Mouse (Mus musculus) induced T-regulatory cell, adult 2 months (primary cell): ENCODE results near the gene Rxfp2.

Source experiments
- DNase-seq: peaks from one replicate; pipeline ENCODE4 v3.0.0-alpha.2; 2012; ENCODE audit warnings: low read depth

The Rxfp2 gene

GRCm38 (mm10) chr5:150018656-150019055 is at the start of gene Rxfp2:
Gene Rxfp2, plus strand, starts transcription at chr5:150018675.
- DNase-seq = no peak

- no peak for DNase-seq
Measured at GRCm38 (mm10) chr5:149970261-149970660, 48.2 kb upstream of the Rxfp2 start.

GRCm38 (mm10) chr5:149977027-149977426 is 41.4 kb upstream of the Rxfp2 start:
- DNase-seq = no peak

- DNase-seq = no peak
Measured at GRCm38 (mm10) chr5:149983621-149984020, 34.9 kb upstream of the Rxfp2 start.

GRCm38 (mm10) chr5:149994578-149994977 is 23.9 kb upstream of the Rxfp2 start:
- no peak for DNase-seq

GRCm38 (mm10) chr5:149996614-149997013 is 21.9 kb upstream of the Rxfp2 start:
- no peak for DNase-seq

- DNase-seq = no peak
Measured at GRCm38 (mm10) chr5:149997321-149998034, 21.0 kb upstream of the Rxfp2 start.

GRCm38 (mm10) chr5:149998311-149998710 is 20.2 kb upstream of the Rxfp2 start:
- no peak for DNase-seq

- no peak for DNase-seq
Measured at GRCm38 (mm10) chr5:150005355-150005754, 13.1 kb upstream of the Rxfp2 start.

GRCm38 (mm10) chr5:150016861-150017260 is 1.6 kb upstream of the Rxfp2 start:
- DNase-seq = no peak

GRCm38 (mm10) chr5:150017672-150018071 is 803 bp upstream of the Rxfp2 start:
- no peak for DNase-seq

- peak; percentile 43 for DNase-seq
Measured at GRCm38 (mm10) chr5:150020851-150021250, 2.4 kb downstream of the Rxfp2 start.

- DNase-seq = no peak
Measured at GRCm38 (mm10) chr5:150021805-150022204, 3.3 kb downstream of the Rxfp2 start.

GRCm38 (mm10) chr5:150022556-150022955 is 4.1 kb downstream of the Rxfp2 start:
- no peak for DNase-seq

GRCm38 (mm10) chr5:150023476-150023875 is 5.0 kb downstream of the Rxfp2 start:
- peak; percentile 17 for DNase-seq

GRCm38 (mm10) chr5:150024188-150024587 is 5.7 kb downstream of the Rxfp2 start:
- peak; percentile 5 for DNase-seq

- DNase-seq = no peak
Measured at GRCm38 (mm10) chr5:150024901-150025300, 6.4 kb downstream of the Rxfp2 start.

GRCm38 (mm10) chr5:150025326-150025725 is 6.9 kb downstream of the Rxfp2 start:
- DNase-seq = no peak

GRCm38 (mm10) chr5:150026509-150027087 is 8.1 kb downstream of the Rxfp2 start:
- DNase-seq = no peak

- no peak for DNase-seq
Measured at GRCm38 (mm10) chr5:150031201-150031600, 12.7 kb downstream of the Rxfp2 start.

GRCm38 (mm10) chr5:150031634-150032033 is 13.2 kb downstream of the Rxfp2 start:
- DNase-seq = no peak

- DNase-seq = no peak
Measured at GRCm38 (mm10) chr5:150032075-150032492, 13.6 kb downstream of the Rxfp2 start.

- DNase-seq = no peak
Measured at GRCm38 (mm10) chr5:150036286-150036685, 17.8 kb downstream of the Rxfp2 start.

GRCm38 (mm10) chr5:150036918-150037317 is 18.4 kb downstream of the Rxfp2 start:
- no peak for DNase-seq
